Mouse (Mus musculus) layer of hippocampus, adult 9-11 months (tissue): Measurements from ENCODE around the gene Vcl.

Experiments used
- DNase-seq: peaks from one replicate; pipeline ENCODE4 v3.0.0; 2022

Gene Vcl

GRCm38 (mm10) chr14:20945296-20945695 lies 16.1 kb downstream of the Vcl start:
- no peak for DNase-seq

GRCm38 (mm10) chr14:20956021-20956420 lies 26.8 kb downstream of the Vcl start:
- no peak for DNase-seq

- DNase-seq: no peak
These were observed 29.8 kb downstream of the Vcl start for GRCm38 (mm10) chr14:20958971-20959370.

- no peak for DNase-seq
These were observed 33.3 kb downstream of the Vcl start for GRCm38 (mm10) chr14:20962466-20962865.

GRCm38 (mm10) chr14:20962906-20963305 lies 33.7 kb downstream of the Vcl start:
- no peak for DNase-seq

- DNase-seq: no peak
These were observed 34.7 kb downstream of the Vcl start for GRCm38 (mm10) chr14:20963863-20964262.

- DNase-seq: no peak
These were observed 35.1 kb downstream of the Vcl start for GRCm38 (mm10) chr14:20964285-20964684.

GRCm38 (mm10) chr14:20966959-20967670 lies 37.9 kb downstream of the Vcl start:
- no peak for DNase-seq

- DNase-seq: no peak
These were observed 39.9 kb downstream of the Vcl start for GRCm38 (mm10) chr14:20969066-20969465.

GRCm38 (mm10) chr14:20970389-20970788 lies 41.2 kb downstream of the Vcl start:
- no peak for DNase-seq

GRCm38 (mm10) chr14:20970927-20971326 lies 41.7 kb downstream of the Vcl start:
- peak; percentile 80 for DNase-seq

- DNase-seq: no peak
These were observed 44.6 kb downstream of the Vcl start for GRCm38 (mm10) chr14:20973821-20974220.

GRCm38 (mm10) chr14:20976741-20977140 lies 47.5 kb downstream of the Vcl start:
- DNase-seq: no peak

GRCm38 (mm10) chr14:20977726-20978125 lies 48.5 kb downstream of the Vcl start:
- no peak for DNase-seq

GRCm38 (mm10) chr14:20983832-20984231 lies 54.6 kb downstream of the Vcl start:
- peak; percentile 40 for DNase-seq

GRCm38 (mm10) chr14:20985482-20985881 lies 56.3 kb downstream of the Vcl start:
- no peak for DNase-seq

- DNase-seq: no peak
These were observed 62.3 kb downstream of the Vcl start for GRCm38 (mm10) chr14:20991492-20991891.

- DNase-seq: peak; percentile 56
These were observed 64.0 kb downstream of the Vcl start for GRCm38 (mm10) chr14:20993067-20993691.

GRCm38 (mm10) chr14:20994475-20994874 lies 65.3 kb downstream of the Vcl start:
- no peak for DNase-seq

- DNase-seq: no peak
These were observed 66.3 kb downstream of the Vcl start for GRCm38 (mm10) chr14:20995497-20995896.

GRCm38 (mm10) chr14:20996361-20996760 lies 67.2 kb downstream of the Vcl start:
- DNase-seq: no peak

- no peak for DNase-seq
These were observed 68.3 kb downstream of the Vcl start for GRCm38 (mm10) chr14:20997548-20997947.

- DNase-seq: no peak
These were observed 70.4 kb downstream of the Vcl start for GRCm38 (mm10) chr14:20999617-21000016.

GRCm38 (mm10) chr14:21013800-21014334 lies 84.7 kb downstream of the Vcl start:
- no peak for DNase-seq
